Mouse (Mus musculus): Measurements from ENCODE around the gene Mettl7a2.
A peak's percentile ranks its signal among the peaks of the same experiment; 100 is the strongest.
"Not testable (repeated sequence)": the region's sequence is repeated elsewhere in the genome, so short reads cannot be mapped to it uniquely, and the experiment has no call there.

Gene Mettl7a2

GRCm38 (mm10) chr15:100352711-100353250 lies at the start of gene Mettl7a2, which contains the start of gene Methig1:
Gene Mettl7a2, plus strand, starts transcription at chr15:100353200.
Gene Methig1, plus strand, starts transcription at chr15:100353149.
- DNase-seq = no peak

- no peak for DNase-seq
Observed at GRCm38 (mm10) chr15:100303428-100304018, 49.5 kb upstream of the Mettl7a2 start.

GRCm38 (mm10) chr15:100304019-100304991 lies 48.7 kb upstream of the Mettl7a2 start, which contains the start of gene Mettl7a1:
Gene Mettl7a1, plus strand, starts transcription at chr15:100304140.
- peak; percentile 88 for DNase-seq

GRCm38 (mm10) chr15:100306201-100306600 lies 46.8 kb upstream of the Mettl7a2 start:
- no peak for DNase-seq

GRCm38 (mm10) chr15:100307438-100308096 lies 45.4 kb upstream of the Mettl7a2 start:
- not testable (repeated sequence) for DNase-seq

- no peak for DNase-seq
Observed at GRCm38 (mm10) chr15:100312346-100312745, 40.7 kb upstream of the Mettl7a2 start.

- DNase-seq = no peak
Observed at GRCm38 (mm10) chr15:100314448-100315145, 38.4 kb upstream of the Mettl7a2 start.

- DNase-seq = not testable (repeated sequence)
Observed at GRCm38 (mm10) chr15:100318014-100318671, 34.9 kb upstream of the Mettl7a2 start.

- DNase-seq = no peak
Observed at GRCm38 (mm10) chr15:100319884-100320283, 33.1 kb upstream of the Mettl7a2 start.

- DNase-seq = no peak
Observed at GRCm38 (mm10) chr15:100320295-100320905, 32.6 kb upstream of the Mettl7a2 start.

GRCm38 (mm10) chr15:100321134-100321533 lies 31.9 kb upstream of the Mettl7a2 start:
- DNase-seq = no peak

GRCm38 (mm10) chr15:100324021-100324591 lies 28.9 kb upstream of the Mettl7a2 start:
- peak; percentile 47 for DNase-seq

GRCm38 (mm10) chr15:100325235-100325634 lies 27.8 kb upstream of the Mettl7a2 start:
- DNase-seq = no peak

- not testable (repeated sequence) for DNase-seq
Observed at GRCm38 (mm10) chr15:100328089-100328488, 24.9 kb upstream of the Mettl7a2 start.

- DNase-seq = not testable (repeated sequence)
Observed at GRCm38 (mm10) chr15:100329336-100329735, 23.7 kb upstream of the Mettl7a2 start.

GRCm38 (mm10) chr15:100330739-100331138 lies 22.3 kb upstream of the Mettl7a2 start:
- no peak for DNase-seq

- DNase-seq = not testable (repeated sequence)
Observed at GRCm38 (mm10) chr15:100332077-100332961, 20.7 kb upstream of the Mettl7a2 start.

- no peak for DNase-seq
Observed at GRCm38 (mm10) chr15:100334629-100335028, 18.4 kb upstream of the Mettl7a2 start, which contains the start of gene Mettl7a3. Gene Mettl7a3, plus strand, starts transcription at chr15:100334929.

- not testable (repeated sequence) for DNase-seq
Observed at GRCm38 (mm10) chr15:100337328-100337727, 15.7 kb upstream of the Mettl7a2 start.

GRCm38 (mm10) chr15:100337847-100338246 lies 15.2 kb upstream of the Mettl7a2 start:
- peak; percentile 49 for DNase-seq
